Mouse (Mus musculus): ENCODE data around the gene Lias. TPM values are rescaled to one million over a fixed set of nuclear protein-coding genes. Genes with fewer than 3 reads are reported as not detected.

Lias gene
- total and polyA plus RNA-seq, 3 experiments = 47.1 to 55.3 TPM; not detected in 1

DNA sequence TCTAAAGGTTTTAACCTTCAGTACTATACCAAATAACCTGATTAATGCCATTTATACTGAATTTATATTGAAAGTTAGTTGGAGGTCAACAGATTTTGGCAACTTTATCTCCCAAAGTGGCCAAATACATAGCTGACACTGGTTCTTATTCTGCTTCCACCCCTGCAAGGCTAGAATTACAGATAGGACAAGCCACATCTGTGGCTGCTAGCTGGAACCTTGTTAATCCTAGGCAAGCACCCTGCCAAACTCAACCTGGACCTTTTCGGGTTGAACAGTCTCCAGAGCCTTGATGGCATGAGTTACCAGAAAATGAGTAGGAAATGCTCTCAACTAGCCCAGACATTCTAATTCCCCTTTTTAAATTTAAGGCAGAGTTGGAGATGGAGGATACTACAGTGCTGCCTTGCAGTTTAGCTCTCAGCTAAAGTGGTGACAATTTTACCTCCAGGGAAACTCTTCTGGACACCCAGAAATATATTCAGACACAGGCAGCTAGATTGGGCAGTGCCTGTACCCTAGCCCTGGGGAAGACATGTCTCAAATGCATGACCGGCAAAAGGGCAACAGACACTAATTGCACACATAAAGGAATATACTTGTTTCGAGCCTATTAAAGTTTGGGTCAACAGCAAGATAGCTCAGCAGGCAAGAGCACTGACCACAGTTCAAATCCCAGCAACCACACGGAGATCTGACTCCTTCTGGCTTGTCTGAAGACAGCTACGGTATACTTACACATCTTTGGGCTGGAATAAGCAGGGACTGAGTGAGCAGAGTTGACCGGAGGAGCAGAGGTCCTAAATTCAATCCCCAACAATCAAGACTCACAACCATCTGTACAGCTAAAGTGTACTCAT is 4.1 kb upstream of the Lias start (continued):
- TF ChIP-seq GATA1 (IDR thresholded peaks at IDR 0.05; ENCODE audit: low read depth, low read length) (no peak), RCOR1 (IDR thresholded peaks at IDR 0.05; ENCODE audit: low read depth, low read length) (0 out of 2 replicates have a peak, but pooled peaks have one; percentile 31), NELFE (IDR thresholded peaks at IDR 0.05; ENCODE audit: low read depth, low read length) (no peak; the same call in 1 of the 2 replicates), ZMIZ1 (IDR thresholded peaks at IDR 0.05; ENCODE audit: low read depth, low read length) (peak; percentile 84), ZC3H11A (IDR thresholded peaks at IDR 0.05; ENCODE audit: low read depth, low read length) (no peak), GABPA (IDR thresholded peaks at IDR 0.05; ENCODE audit: low read depth, low read length) (no peak), MYB (IDR thresholded peaks at IDR 0.05; ENCODE audit: low read depth, low read length) (peak; percentile 6; the same call in 1 of the 2 replicates), TBP (IDR thresholded peaks at IDR 0.05; ENCODE audit: low read depth, low read length) (no peak), TCF12 (IDR thresholded peaks at IDR 0.05; ENCODE audit: low read depth, low read length) (no peak), USF1 (IDR thresholded peaks at IDR 0.05; ENCODE audit: low read depth, low read length) (no peak), CTCF (IDR thresholded peaks at IDR 0.05 in 2 of 3, conservative IDR thresholded peaks at IDR 0.05 in 1 of 3; ENCODE audit: control insufficient read depth in 1 of 3, insufficient read depth in 1 of 3, low read depth in 2 of 3, low read length in 3 of 3, poor library complexity in 1 of 3, severe bottlenecking in 1 of 3) (no peak), POLR2AphosphoS2 (IDR thresholded peaks at IDR 0.05; ENCODE audit: low read length) (peak; percentile 99), SMC3 (IDR thresholded peaks at IDR 0.05; ENCODE audit: low read depth, low read length) (0 out of 2 replicates have a peak, but pooled peaks have one; percentile 6), POLR2AphosphoS5 (IDR thresholded peaks at IDR 0.05; ENCODE audit: borderline replicate concordance, low read depth, low read length) (peak; percentile 14; the same call in 1 of the 2 replicates), ELF1 (IDR thresholded peaks at IDR 0.05; ENCODE audit: low read depth, low read length) (no peak), MAZ (IDR thresholded peaks at IDR 0.05; ENCODE audit: low read depth, low read length) (no peak), UBTF (IDR thresholded peaks at IDR 0.05; ENCODE audit: borderline replicate concordance, insufficient read depth, low read depth, low read length) (no peak), HCFC1 (IDR thresholded peaks at IDR 0.05; ENCODE audit: low read depth, low read length) (no peak), JUND (IDR thresholded peaks at IDR 0.05; ENCODE audit: low read depth, low read length) (no peak), CHD2 (IDR thresholded peaks at IDR 0.05; ENCODE audit: low read length) (no peak; the same call in 1 of the 2 replicates), MAFK (IDR thresholded peaks at IDR 0.05; ENCODE audit: borderline replicate concordance, low read depth, low read length) (0 out of 2 replicates have a peak, but pooled peaks have one; percentile 5), MXI1 (IDR thresholded peaks at IDR 0.05; ENCODE audit: low read depth, low read length) (no peak)

DNA sequence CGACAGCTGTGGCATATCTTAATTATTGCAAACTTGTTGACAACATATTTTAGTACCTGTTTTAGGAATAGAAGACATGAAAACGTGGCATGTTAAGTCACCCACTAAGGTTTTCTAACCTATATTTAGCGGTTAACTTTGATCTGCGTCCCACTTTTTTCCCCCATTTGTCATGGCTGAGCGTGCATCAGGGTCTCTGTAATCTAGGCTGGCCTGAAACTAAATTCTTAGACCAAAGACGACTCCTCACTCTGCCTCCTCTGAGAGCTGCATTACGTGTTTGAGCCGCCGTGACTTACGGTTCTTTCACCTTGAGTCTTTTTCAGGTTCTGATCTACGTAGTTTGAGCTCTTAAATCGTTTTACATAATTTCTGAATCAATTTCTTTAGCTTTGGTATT is 456 bp downstream of the Lias start:
- H3K4me3 ChIP-seq (ENCODE audit: control insufficient read depth in 1 of 2, insufficient read depth in 1 of 2, low read depth in 2 of 2, low read length in 2 of 2) = peak overlapping the region; percentile 72 to 96
- no peaks in the 10 kb centered on the region for H3K27me3 ChIP-seq (ENCODE audit: control insufficient read depth in 1 of 2, insufficient read depth in 2 of 2, low read length in 2 of 2)
- H3K27ac ChIP-seq (ENCODE audit: control insufficient read depth, low read depth, low read length) = peak overlapping the region; percentile 47
- H3K9me3 ChIP-seq (replicated peaks; ENCODE audit: insufficient read depth, low read length) = no peaks in the 10 kb centered on the region
- 0 out of 4 replicates have a peak, but pooled peaks of 1 of the 2 experiments have one; percentile 10 for TF ChIP-seq EP300 (IDR thresholded peaks at IDR 0.05; ENCODE audit: low read depth in 1 of 2, low read length in 2 of 2)
- TF ChIP-seq TCF12 (IDR thresholded peaks at IDR 0.05; ENCODE audit: low read depth, low read length) = no peak
- no peak for TF ChIP-seq MAFK (IDR thresholded peaks at IDR 0.05; ENCODE audit: borderline replicate concordance, low read depth, low read length)
- TF ChIP-seq HCFC1 (IDR thresholded peaks at IDR 0.05; ENCODE audit: low read depth, low read length) = no peak
- no peak for TF ChIP-seq MAZ (IDR thresholded peaks at IDR 0.05; ENCODE audit: low read depth, low read length)
- TF ChIP-seq ZKSCAN1 (IDR thresholded peaks at IDR 0.05; ENCODE audit: low read depth, low read length) = no peak
- TF ChIP-seq E2F4 (IDR thresholded peaks at IDR 0.05; ENCODE audit: borderline replicate concordance, low read depth, low read length) = no peak
- H3K79me2 ChIP-seq (ENCODE audit: control insufficient read depth, insufficient read depth, low read length, poor library complexity) = peaks cover 31% of the 10 kb centered on the region
- H3K9ac ChIP-seq (ENCODE audit: control insufficient read depth, low read depth, low read length, poor library complexity, severe bottlenecking) = peak overlapping the region; percentile 88
- peak; percentile 65 for DNase-seq (ENCODE audit: low read depth, low spot score)
- peaks cover 2 to 7% of the 10 kb centered on the region in 2 experiments; a peak in 3 of 4 replicates for H3K4me1 ChIP-seq (ENCODE audit: control insufficient read depth in 1 of 2, insufficient read depth in 2 of 2, low read length in 2 of 2)
- peaks cover 16 to 19% of the 10 kb centered on the region in 2 experiments for H3K36me3 ChIP-seq (ENCODE audit: control insufficient read depth in 1 of 2, insufficient read depth in 2 of 2, low read length in 2 of 2)

All from MEL (cell line).